ENCODE assay signal across 8 mouse cellular contexts in the genomic region with DNA sequence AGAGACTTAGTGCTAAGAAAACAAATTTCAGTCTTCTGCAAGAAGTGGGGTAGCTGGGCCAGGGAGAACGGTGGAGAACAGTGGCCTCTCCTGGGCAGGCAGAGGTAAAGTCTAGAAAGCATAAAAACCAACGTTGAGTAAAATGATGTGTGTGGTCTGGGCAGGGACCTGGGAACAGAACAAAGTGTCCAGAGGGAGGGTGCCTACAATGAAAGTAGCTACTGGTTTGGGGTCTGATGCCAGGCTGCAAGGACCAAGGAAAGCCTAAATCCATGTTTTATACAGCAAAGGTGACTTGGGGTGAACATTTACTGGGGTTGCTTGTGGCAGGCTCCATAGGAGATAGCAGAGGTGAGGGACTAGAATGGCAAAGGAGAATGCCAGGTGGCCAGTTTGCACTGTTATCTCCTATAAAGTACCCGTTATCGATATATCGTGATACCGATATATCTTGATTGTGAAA.
DNase-seq lines count a peak whose midpoint lies in the region; ATAC-seq and TF ChIP-seq lines count a peak whose summit lies in the region.

No protein-coding gene starts in this region.

- peak overlapping the region; percentile 97 for H3K4me2 ChIP-seq in heart, embryonic 11.5 days
- H3K4me2 ChIP-seq in limb, embryonic 15.5 days = peak overlapping the region; percentile 81; the same call in 1 of the 2 replicates
- H3K4me2 ChIP-seq in midbrain, embryonic 14.5 days (ENCODE audit: low read length) = peak overlapping the region; percentile 77
- no peak overlapping the region for H3K4me2 ChIP-seq in stomach, postnatal 0 days (replicated peaks; ENCODE audit: low read depth)

- H3K27me3 ChIP-seq in heart, embryonic 11.5 days (ENCODE audit: control insufficient read depth, insufficient read depth, low read length) = no peaks in the 10 kb centered on the region
- H3K27me3 ChIP-seq in limb, embryonic 15.5 days = no peaks in the 10 kb centered on the region
- no peaks in the 10 kb centered on the region for H3K27me3 ChIP-seq in midbrain, embryonic 14.5 days (ENCODE audit: control insufficient read depth, insufficient read depth, low read length)
- H3K27me3 ChIP-seq in stomach, postnatal 0 days (ENCODE audit: control insufficient read depth, insufficient read depth, low read length) = no peaks in the 10 kb centered on the region

- TF ChIP-seq EP300 in stomach, postnatal 0 days (optimal IDR thresholded peaks at IDR 0.05) = no peak

- peak; percentile 75 for DNase-seq in 3T3-L1 (ENCODE audit: low read depth, low spot score)
- peak; percentile 81 for DNase-seq in NIH3T3 (ENCODE audit: low read depth)
- DNase-seq in kidney, adult 8-10 months = peak; percentile 49 to 61
- DNase-seq in midbrain, embryonic 14.5 days = peak; percentile 68
- peak; percentile 69 for DNase-seq in stomach, postnatal 0 days (ENCODE audit: low spot score)

- H3K27ac ChIP-seq in heart, embryonic 11.5 days (ENCODE audit: low read depth, low read length) = no peak overlapping the region
- H3K27ac ChIP-seq in limb, embryonic 15.5 days = peak overlapping the region; percentile 80; the same call in 1 of the 2 replicates
- H3K27ac ChIP-seq in midbrain, embryonic 14.5 days (replicated peaks; ENCODE audit: low read depth, low read length) = peak overlapping the region; percentile 97
- H3K27ac ChIP-seq in stomach, postnatal 0 days (replicated peaks) = peak overlapping the region; percentile 75; the same call in 1 of the 2 replicates

- H3K4me1 ChIP-seq in heart, embryonic 11.5 days (ENCODE audit: control insufficient read depth, insufficient read depth, low read length) = peaks cover 38% of the 10 kb centered on the region
- peaks cover 45% of the 10 kb centered on the region for H3K4me1 ChIP-seq in limb, embryonic 15.5 days
- H3K4me1 ChIP-seq in midbrain, embryonic 14.5 days (ENCODE audit: control insufficient read depth, insufficient read depth, low read length) = peaks cover 33% of the 10 kb centered on the region
- H3K4me1 ChIP-seq in stomach, postnatal 0 days (replicated peaks; ENCODE audit: control insufficient read depth, insufficient read depth) = 0 out of 2 replicates have a peak, but pooled peaks cover 6% of the 10 kb centered on the region

- no peaks in the 10 kb centered on the region for H3K36me3 ChIP-seq in heart, embryonic 11.5 days (ENCODE audit: control insufficient read depth, insufficient read depth, low read length)
- H3K36me3 ChIP-seq in limb, embryonic 15.5 days = no peaks in the 10 kb centered on the region
- H3K36me3 ChIP-seq in midbrain, embryonic 14.5 days (ENCODE audit: control insufficient read depth, insufficient read depth, low read length) = no peaks in the 10 kb centered on the region
- H3K36me3 ChIP-seq in stomach, postnatal 0 days (ENCODE audit: control insufficient read depth, insufficient read depth, low read length) = no peaks in the 10 kb centered on the region

- ATAC-seq in common myeloid progenitor, adult 5-6 weeks (replicated peaks; ENCODE audit: low read depth, poor library complexity, severe bottlenecking) = peak; percentile 40
- ATAC-seq in heart, embryonic 11.5 days (replicated peaks; ENCODE audit: insufficient number of reproducible peaks, low FRiP score, low TSS enrichment) = no peak
- no peak for ATAC-seq in limb, embryonic 15.5 days (ENCODE audit: insufficient number of reproducible peaks, low FRiP score, low TSS enrichment, low read depth)
- ATAC-seq in midbrain, embryonic 14.5 days (ENCODE audit: low FRiP score, low TSS enrichment) = no peak
- ATAC-seq in stomach, postnatal 0 days (ENCODE audit: low FRiP score, low TSS enrichment) = peak; percentile 33; the same call in 1 of the 2 replicates

- no peak overlapping the region for H3K9ac ChIP-seq in heart, embryonic 11.5 days (ENCODE audit: low read depth, low read length)
- H3K9ac ChIP-seq in limb, embryonic 15.5 days = no peak overlapping the region
- H3K9ac ChIP-seq in midbrain, embryonic 14.5 days (replicated peaks; ENCODE audit: low read length) = peak overlapping the region; percentile 71; the same call in 1 of the 2 replicates
- H3K9ac ChIP-seq in stomach, postnatal 0 days (ENCODE audit: low read length) = no peak overlapping the region

- 33% methylated on average over 6 of the region's 6 CpGs for WGBS in heart, embryonic 11.5 days (ENCODE audit: insufficient replicate concordance)
- 35% methylated on average over 6 of the region's 6 CpGs for WGBS in limb, embryonic 15.5 days
- 34% methylated on average over 6 of the region's 6 CpGs for WGBS in midbrain, embryonic 14.5 days
- WGBS in stomach, postnatal 0 days = 32% methylated on average over 6 of the region's 6 CpGs

- peak overlapping the region; percentile 74; the same call in 1 of the 2 replicates for H3K4me3 ChIP-seq in heart, embryonic 11.5 days (ENCODE audit: low read depth, low read length)
- H3K4me3 ChIP-seq in limb, embryonic 15.5 days = peak overlapping the region; percentile 52
- H3K4me3 ChIP-seq in midbrain, embryonic 14.5 days (replicated peaks; ENCODE audit: low read depth, low read length) = 0 out of 2 replicates have a peak overlapping the region, but pooled peaks have one; percentile 56
- H3K4me3 ChIP-seq in stomach, postnatal 0 days (ENCODE audit: low read depth, low read length) = no peak overlapping the region

- H3K9me3 ChIP-seq in heart, embryonic 11.5 days (replicated peaks; ENCODE audit: control insufficient read depth, low read length) = no peaks in the 10 kb centered on the region
- H3K9me3 ChIP-seq in limb, embryonic 15.5 days = no peaks in the 10 kb centered on the region
- no peaks in the 10 kb centered on the region for H3K9me3 ChIP-seq in midbrain, embryonic 14.5 days (ENCODE audit: control insufficient read depth, low read length)
- no peaks in the 10 kb centered on the region for H3K9me3 ChIP-seq in stomach, postnatal 0 days (ENCODE audit: control insufficient read depth, low read length)

- peak; percentile 84 for TF ChIP-seq CTCF in stomach, postnatal 0 days (IDR thresholded peaks at IDR 0.05; ENCODE audit: low read depth)

Comparison
In these comparisons a context has a peak if more than half of its experiments do, and no peak if none do; other contexts are left out.
1. ATAC-seq: peak in common myeloid progenitor, adult 5-6 weeks (single experiment) and stomach, postnatal 0 days (single experiment); none in heart, embryonic 11.5 days (single experiment), limb, embryonic 15.5 days (single experiment) and midbrain, embryonic 14.5 days (single experiment).
2. Peak in every context shown above with its lines, with median percentiles within 50 percentile points of each other: DNase-seq.